Mouse (Mus musculus) testis, postnatal 14 days (tissue): ENCODE measurements around the gene Gm21900.
"Not testable (repeated sequence)": the region's sequence is repeated elsewhere in the genome, so short reads cannot be mapped to it uniquely, and the experiment has no call there.

Experiments
- DNase-seq: peaks from one replicate; pipeline ENCODE4 v3.0.0; 2021; ENCODE audit warnings: low spot score

Gm21900 gene

GRCm38 (mm10) chrY:10616061-10616460 is at the start of gene Gm21900:
Gene Gm21900, plus strand, starts transcription at chrY:10616361.
- DNase-seq = not testable (repeated sequence)

DNA sequence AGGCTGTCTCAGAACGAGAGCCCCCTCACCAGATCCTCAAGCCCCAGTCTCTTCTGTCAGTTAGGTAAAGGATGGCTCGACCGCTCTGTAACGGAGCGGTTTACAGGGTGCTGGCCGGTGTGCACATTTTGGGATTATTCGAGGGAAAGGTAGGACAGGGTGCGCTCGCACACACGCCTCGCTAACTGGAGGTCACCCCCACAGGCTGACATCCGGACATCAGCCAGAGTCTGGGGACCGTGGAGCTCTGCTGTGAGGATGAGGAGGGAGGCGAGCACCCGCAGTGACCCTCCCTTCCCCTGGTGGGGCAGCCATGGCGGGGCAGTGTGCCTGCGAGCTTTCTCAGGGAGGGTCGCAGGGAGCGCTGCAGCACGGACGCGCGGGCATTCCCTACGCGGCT is 27.4 kb downstream of the Gm21900 start:
- peak; percentile 14 for DNase-seq
